ENCODE assay signal across 22 mouse cellular contexts in genomic region chr1:153007824-153008223, GRCm38 (mm10). TPM values are rescaled to one million over a fixed set of nuclear protein-coding genes. Genes with fewer than 3 reads are reported as not detected.
DNase-seq lines count a peak whose midpoint lies in the region; ATAC-seq and TF ChIP-seq lines count a peak whose summit lies in the region.
"Had no signal": no experiment of that assay in that cellular context is flagged by ENCODE, and none has a peak within 500 bp of the region (broad histone marks: within the 10 kb centered on the region; RNA-seq: fewer than 3 reads in every experiment).

No protein-coding gene starts in this region.

- H3K27ac ChIP-seq in ES-Bruce4 (ENCODE audit: insufficient read depth, low read length) (peak overlapping the region; percentile 71), ES-E14 (ENCODE audit: insufficient read depth, low read depth, low read length, poor library complexity, severe bottlenecking) (peak overlapping the region; percentile 98)
- no peak overlapping the region for H3K27ac ChIP-seq in layer of hippocampus, adult 2 months
- H3K27ac ChIP-seq: embryonic facial prominence, embryonic 13.5 days; embryonic facial prominence, embryonic 15.5 days; forebrain, embryonic 10.5 days; forebrain, embryonic 12.5 days had no signal

- peak overlapping the region; percentile 8; the same call in 1 of the 2 replicates for H3K9ac ChIP-seq in ES-Bruce4 (ENCODE audit: low read depth, poor library complexity, severe bottlenecking)
- no peak overlapping the region; the same call in 1 of the 2 replicates for H3K9ac ChIP-seq in ES-E14 (ENCODE audit: insufficient read depth, low read depth, low read length, poor library complexity, severe bottlenecking)
- H3K9ac ChIP-seq: embryonic facial prominence, embryonic 13.5 days; embryonic facial prominence, embryonic 15.5 days; forebrain, embryonic 12.5 days had no signal

- no peak for TF ChIP-seq POLR2A in ES-Bruce4 (IDR thresholded peaks at IDR 0.05; ENCODE audit: insufficient read depth, low read length)

- TF ChIP-seq EP300 in ES-Bruce4 (IDR thresholded peaks at IDR 0.05; ENCODE audit: insufficient read depth, low read depth, low read length): no peak

- no peak for ATAC-seq in monocyte, adult 5-6 weeks (replicated peaks; ENCODE audit: insufficient number of reproducible peaks, low FRiP score, low TSS enrichment, poor library complexity, severe bottlenecking)
- ATAC-seq: activated CD4-positive, CD25-positive, alpha-beta regulatory T cell, adult 4 months; forebrain, embryonic 14.5 days; forebrain, embryonic 16.5 days; Patski had no signal

- H3K9me3 ChIP-seq in ES-Bruce4 (replicated peaks; ENCODE audit: control insufficient read depth, insufficient read depth, low read length, poor library complexity, severe bottlenecking): no peaks in the 10 kb centered on the region
- no peaks in the 10 kb centered on the region for H3K9me3 ChIP-seq in ES-E14 (ENCODE audit: control insufficient read depth, insufficient read depth, low read depth, low read length)
- H3K9me3 ChIP-seq: embryonic facial prominence, embryonic 13.5 days; embryonic facial prominence, embryonic 15.5 days; forebrain, embryonic 10.5 days; forebrain, embryonic 12.5 days had no signal

- H3K4me1 ChIP-seq in ES-Bruce4 (ENCODE audit: control insufficient read depth, insufficient read depth, low read length) (peaks cover 7% of the 10 kb centered on the region), ES-E14 (ENCODE audit: control insufficient read depth in 2 of 2, insufficient read depth in 2 of 2, low read length in 2 of 2, poor library complexity in 1 of 2) (peaks cover 26 to 30% of the 10 kb centered on the region in 2 experiments)

- in situ Hi-C loops in ES-E14 (cut with MboI; ENCODE audit: low sequenced_read_pairs in 2 of 2, unreplicated experiment in 2 of 2): no loop called here

- peak; percentile 48 to 60 for DNase-seq in cerebellum, adult 18-20 months
- no peak for DNase-seq in cerebellum, adult 9-11 months
- no peak for DNase-seq in ES-E14 (ENCODE audit: low read depth, low spot score)
- DNase-seq in brain, adult 2 months (ENCODE audit: low read depth, low spot score): peak; percentile 40
- no peak for DNase-seq in layer of hippocampus, adult 2 months (ENCODE audit: low spot score in 2 of 2)
- DNase-seq: adrenal gland, adult 8-10 months; adrenal gland, postnatal 14 days; adrenal gland, postnatal 36 days; cerebellum, adult 11 months; cerebellum, postnatal 10 days; embryo, embryonic 11 days had no signal

- H3K4me3 ChIP-seq in ES-Bruce4 (ENCODE audit: low read depth, low read length) (no peak overlapping the region), ES-E14 (ENCODE audit: insufficient read depth in 1 of 2, low read depth in 1 of 2, low read length in 2 of 2, poor library complexity in 1 of 2, severe bottlenecking in 1 of 2) (no peak overlapping the region)
- H3K4me3 ChIP-seq in layer of hippocampus, adult 2 months: no peak overlapping the region
- H3K4me3 ChIP-seq: embryonic facial prominence, embryonic 13.5 days; embryonic facial prominence, embryonic 15.5 days; erythroblast, embryonic 14.5 days; forebrain, embryonic 10.5 days; forebrain, embryonic 12.5 days had no signal

- no peaks in the 10 kb centered on the region for H3K27me3 ChIP-seq in ES-Bruce4 (ENCODE audit: control insufficient read depth, insufficient read depth, low read length, poor library complexity, severe bottlenecking)
- H3K27me3 ChIP-seq: embryonic facial prominence, embryonic 13.5 days; embryonic facial prominence, embryonic 15.5 days; Patski had no signal

- no peak for TF ChIP-seq CTCF in ES-Bruce4 (IDR thresholded peaks at IDR 0.05; ENCODE audit: low read depth, low read length)
- TF ChIP-seq CTCF in layer of hippocampus, adult 2 months (conservative IDR thresholded peaks at IDR 0.05): no peak

- H3K36me3 ChIP-seq in ES-Bruce4 (ENCODE audit: control insufficient read depth, insufficient read depth, low read length, poor library complexity, severe bottlenecking) (no peaks in the 10 kb centered on the region), ES-E14 (ENCODE audit: control insufficient read depth, insufficient read depth, low read length, poor library complexity, severe bottlenecking) (no peaks in the 10 kb centered on the region)
- H3K36me3 ChIP-seq: embryonic facial prominence, embryonic 13.5 days; embryonic facial prominence, embryonic 15.5 days; forebrain, embryonic 10.5 days; forebrain, embryonic 12.5 days had no signal

TF ChIP-seq in ES-E14, 5 proteins besides CTCF, POLR2A, EP300 and RAD21:
- no peak for TF ChIP-seq CHD2 (IDR thresholded peaks at IDR 0.05; ENCODE audit: low read depth, low read length)
- TF ChIP-seq HCFC1 (IDR thresholded peaks at IDR 0.05; ENCODE audit: borderline replicate concordance, insufficient read depth, low read length): no peak
- no peak for TF ChIP-seq MAFK (IDR thresholded peaks at IDR 0.05; ENCODE audit: insufficient read depth, low read depth, low read length)
- no peak for TF ChIP-seq ZNF384 (IDR thresholded peaks at IDR 0.05; ENCODE audit: low read depth, low read length)
- TF ChIP-seq ZC3H11A (IDR thresholded peaks at IDR 0.05; ENCODE audit: borderline replicate concordance, low read depth, low read length): no peak

RNA-seq across cellular contexts. Expression of gene Nmnat2, which starts 53.0 kb away (rescaled TPM):
- 31.1 and 35.6 TPM in 2 replicates for polyA plus RNA-seq in ES-Bruce4 (2011; ENCODE audit: insufficient read depth, insufficient read length, low read depth, missing spikeins)
- total RNA-seq in ES-E14 (2012; rRNA removed): 15.0 and 24.8 TPM in 2 replicates
- 0.38 to 2.0 TPM in 2 of 3 replicates, not detected in the other for total RNA-seq in monocyte, adult 5-6 weeks (2017)
- total RNA-seq in layer of hippocampus, adult 2 months (2021): 100 to 1,000 TPM; 133 to 141 TPM
- polyA plus RNA-seq: erythroblast, embryonic 14.5 days had no signal

Comparison
In these comparisons a context has a peak if more than half of its experiments do, and no peak if none do; other contexts are left out.
1. DNase-seq: peak in cerebellum, adult 18-20 months (2 of 2) and brain, adult 2 months (single experiment); none in cerebellum, adult 9-11 months (single experiment), ES-E14 (single experiment) and layer of hippocampus, adult 2 months (0 of 2).